Mouse (Mus musculus): ENCODE results near the gene Tbata.

The Tbata gene

DNA sequence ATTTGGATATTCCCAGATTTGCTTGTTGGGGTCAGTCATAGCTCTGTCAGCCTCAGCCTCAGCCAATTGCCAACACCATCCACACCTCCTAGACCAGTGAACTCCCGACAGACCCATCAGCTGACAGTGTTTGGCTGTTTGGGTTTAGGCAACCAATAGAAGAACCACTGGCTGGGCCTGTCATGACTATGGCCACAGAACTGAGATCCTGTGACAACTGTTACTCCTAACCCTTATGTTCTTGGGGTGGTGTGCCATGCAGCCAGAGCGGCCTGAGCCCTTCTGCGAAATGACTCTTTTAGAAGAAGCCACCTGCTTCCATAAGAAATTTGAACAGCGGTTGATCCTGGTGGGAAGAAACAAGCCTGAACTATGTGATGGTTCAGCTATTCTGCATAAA lies 39.4 kb downstream of the Tbata start:
- DNase-seq (ENCODE audit: low spot score), result no peak

DNA sequence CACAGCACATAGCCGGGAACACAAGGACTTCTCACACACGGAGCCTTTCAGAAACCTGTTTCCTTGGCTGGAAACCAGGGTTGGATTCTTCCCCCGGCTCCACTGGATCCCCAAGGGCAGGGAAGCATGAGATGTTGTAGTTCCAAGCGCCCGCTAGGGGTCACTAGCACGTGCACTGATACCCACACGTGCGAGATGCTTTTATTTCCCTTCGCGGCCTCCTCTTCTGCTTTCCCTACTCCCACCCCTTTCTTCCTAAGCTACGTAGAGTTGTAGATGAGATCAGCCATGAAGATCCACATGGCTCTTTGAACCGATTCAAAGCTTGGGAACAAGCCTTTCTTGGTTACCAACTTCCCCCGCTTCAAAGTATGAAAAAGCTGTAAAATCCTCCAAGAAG lies 40.0 kb downstream of the Tbata start:
- peak; percentile 89 for DNase-seq (ENCODE audit: low spot score)

DNA sequence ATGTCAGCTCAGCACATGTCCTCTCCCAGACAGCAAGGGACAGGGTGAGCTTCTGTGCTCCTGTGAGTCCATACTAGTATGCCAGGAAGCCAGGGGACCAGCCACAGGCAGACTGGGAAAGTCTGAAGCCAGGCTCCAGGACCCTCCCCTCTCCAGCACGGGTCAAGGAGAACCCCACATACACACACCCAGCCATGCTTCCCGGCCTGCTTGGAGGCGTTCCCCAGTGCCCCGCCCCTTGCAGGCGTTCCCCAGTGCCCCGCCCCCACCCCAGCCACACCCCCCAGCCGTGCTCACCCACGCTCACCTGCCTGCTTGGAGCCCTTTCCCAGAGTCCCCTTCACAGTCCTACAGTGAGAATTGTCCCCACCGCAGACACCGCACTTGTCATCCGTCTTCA lies 41.1 kb downstream of the Tbata start:
- DNase-seq (ENCODE audit: low spot score), result no peak

DNA sequence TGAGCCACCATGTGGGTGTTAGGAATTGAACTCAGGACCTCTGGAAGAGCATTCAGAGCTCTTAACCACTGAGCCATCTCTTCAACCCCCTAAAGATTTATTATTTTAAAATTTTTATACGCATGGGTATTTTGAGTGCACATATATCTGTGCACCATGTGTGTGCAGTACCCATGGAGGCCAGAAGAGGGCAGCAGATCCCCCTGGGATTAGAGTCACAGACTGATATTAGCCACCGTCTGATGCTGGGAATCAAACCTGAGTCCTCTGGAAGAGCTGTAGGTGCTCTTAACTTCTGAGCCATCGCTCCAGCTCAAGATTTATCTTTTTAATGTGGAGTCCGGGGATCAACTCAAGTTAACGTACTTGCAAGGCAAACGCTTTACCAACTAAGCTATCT lies 43.9 kb downstream of the Tbata start:
- DNase-seq (ENCODE audit: low spot score), result no peak

DNA sequence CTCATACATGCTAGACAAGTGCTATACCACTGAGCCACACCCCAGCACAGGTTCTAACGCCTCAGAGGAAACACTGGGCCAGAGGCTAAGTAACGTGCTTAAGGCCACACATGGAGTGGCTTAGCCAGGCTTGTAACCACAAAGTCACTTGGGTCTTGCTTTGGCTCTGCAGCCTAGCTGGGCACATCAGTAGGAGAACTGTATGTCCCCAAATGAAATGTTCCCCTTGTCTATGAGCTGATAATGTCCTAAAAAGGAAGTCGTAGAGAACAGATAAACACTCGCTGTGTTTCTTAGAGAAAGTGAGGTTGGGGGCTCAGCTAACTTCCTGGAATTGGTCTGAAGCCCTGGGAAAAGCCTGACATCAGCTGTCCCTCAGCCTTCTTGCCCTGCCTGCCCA lies 44.4 kb downstream of the Tbata start:
- DNase-seq (ENCODE audit: low spot score), result no peak

DNA sequence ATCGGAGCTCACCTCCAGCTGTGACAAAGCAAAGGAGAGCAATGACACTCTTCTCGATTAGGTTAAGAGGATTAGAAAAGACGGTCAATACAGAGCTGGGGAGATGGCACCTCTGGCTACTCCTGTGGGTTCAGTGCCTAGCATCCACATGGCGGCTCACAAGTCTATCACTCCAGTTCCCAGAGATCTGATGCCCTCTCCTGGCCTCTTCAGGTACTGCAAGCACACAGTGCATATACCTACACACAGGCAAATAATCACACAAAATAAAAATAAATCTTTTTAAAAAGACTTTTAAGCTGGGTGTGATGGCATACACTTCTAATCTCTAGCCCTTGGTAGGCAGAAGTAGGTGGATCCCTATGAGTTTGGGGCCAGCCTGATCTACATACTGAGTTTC lies 47.6 kb downstream of the Tbata start:
- DNase-seq (ENCODE audit: low spot score), result no peak

DNA sequence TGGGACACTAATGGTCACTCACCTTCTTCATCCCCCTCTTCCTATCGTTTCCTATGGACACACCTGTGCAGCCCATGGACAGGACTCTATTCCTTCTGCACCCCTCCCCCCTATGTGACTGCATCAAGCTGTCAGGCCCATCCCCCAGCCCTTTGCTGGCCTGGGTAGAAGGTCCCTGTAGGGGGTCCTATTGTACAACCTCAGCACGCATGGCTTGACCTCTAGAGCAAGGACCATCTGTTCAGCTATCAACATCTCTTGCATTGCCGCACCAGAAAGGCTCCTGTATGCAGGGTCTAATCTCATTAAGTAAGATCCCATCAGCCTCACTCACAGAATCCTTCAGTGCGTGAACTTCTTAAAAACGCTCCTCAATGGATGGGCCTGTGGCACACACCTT lies 53.9 kb downstream of the Tbata start:
- no peak for DNase-seq (ENCODE audit: low spot score)

DNA sequence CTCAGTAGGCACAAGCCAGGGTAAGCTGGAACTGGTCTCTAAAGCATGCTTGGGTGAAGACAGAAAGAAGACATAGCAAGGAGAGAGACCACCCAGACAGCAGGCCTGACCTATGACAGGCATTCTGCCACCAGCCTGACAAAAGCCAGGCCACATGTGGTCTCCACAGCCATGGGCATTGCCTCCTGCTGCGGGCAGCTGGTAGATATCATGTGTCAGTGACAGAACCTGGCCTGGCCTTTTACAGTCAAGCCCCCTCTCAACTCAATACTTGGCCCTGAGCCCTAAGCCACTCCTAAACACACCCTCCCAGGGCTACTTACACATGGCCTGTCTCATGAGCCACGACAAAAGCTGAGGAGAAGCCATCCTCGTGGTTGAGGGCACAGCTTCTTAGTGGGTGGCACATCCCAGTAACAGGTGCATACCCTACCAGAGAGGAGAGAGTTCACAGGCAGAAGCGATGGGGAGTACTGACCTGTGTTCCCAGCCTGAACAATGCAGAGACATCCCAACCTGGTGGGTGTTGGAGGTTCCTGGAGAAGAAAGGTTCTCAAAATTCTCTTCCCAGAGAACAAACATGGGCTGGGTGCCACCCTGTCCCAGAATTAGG lies 55.1 kb downstream of the Tbata start:
- DNase-seq (ENCODE audit: low spot score), result peak; percentile 21

DNA sequence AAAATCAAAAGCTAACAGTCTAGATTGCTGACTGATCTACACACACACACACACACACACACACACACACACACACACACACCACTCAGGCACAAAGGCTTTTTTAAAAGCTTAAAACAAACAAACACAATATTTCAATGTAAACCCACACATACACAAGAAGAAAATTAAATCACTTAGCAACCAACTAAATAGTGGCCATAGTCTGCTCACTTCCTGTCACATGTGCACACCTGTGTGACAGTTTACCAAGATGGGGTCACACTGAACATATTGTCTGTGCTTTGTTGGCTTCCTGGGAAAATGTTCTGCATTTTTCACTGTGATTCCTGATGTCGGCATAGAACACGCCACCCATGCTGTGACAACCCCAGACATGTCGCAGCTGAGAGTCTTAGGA lies 60.0 kb downstream of the Tbata start:
- no peak for DNase-seq (ENCODE audit: low spot score)

DNA sequence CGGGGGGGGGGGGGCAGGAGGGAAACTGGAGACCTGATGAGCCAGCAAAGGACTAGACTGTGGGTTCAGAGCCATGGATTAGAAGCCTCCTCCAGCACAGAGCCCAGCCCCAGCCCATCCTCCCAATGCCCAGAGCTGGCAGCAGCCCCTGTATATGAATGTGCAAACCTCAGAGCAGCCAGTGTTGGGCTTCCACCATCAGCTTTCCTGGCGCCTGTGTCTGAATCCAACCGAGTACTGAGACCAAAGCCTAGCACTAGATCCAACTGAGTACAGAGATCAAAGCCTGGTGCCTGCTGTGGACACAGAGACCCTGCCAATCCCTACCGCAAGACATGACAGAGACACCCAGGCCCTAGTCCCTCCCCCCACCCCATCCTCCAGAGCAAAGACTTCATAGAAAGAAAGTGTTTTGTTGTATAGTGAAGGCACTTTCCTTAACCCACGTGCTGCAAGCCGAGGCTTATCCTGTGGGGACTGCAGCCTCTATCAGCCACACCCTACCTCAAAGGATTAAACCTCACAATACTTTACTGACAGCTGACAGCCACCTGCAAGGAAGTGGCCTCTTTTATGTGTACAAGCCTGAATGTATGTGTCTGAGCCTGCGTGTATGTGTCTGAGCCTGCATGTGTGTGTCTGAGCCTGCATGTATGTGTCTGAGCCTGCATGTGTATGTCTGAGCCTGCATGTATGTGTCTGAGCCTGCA lies 61.3 kb downstream of the Tbata start:
- DNase-seq (ENCODE audit: low spot score), result no peak

DNA sequence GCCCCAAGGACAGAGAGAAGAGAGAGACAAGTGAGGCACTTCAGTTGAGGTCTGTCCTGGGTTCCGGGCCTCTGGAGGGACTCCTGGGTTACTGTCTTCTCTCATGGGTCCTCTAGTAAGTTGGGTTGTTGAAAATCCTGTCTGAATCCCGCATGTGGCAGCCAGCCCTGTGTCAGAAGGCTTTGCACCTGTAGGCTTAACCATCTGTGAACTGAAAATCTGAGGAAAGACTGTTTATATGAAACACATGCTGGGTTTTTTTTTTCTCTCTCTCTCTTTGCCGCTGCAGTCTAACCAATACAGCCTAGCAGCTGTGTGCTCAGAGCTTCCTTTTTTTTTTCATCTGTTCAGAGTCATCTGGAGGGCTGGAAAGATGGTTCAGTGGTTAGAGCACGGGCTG lies 62.6 kb downstream of the Tbata start:
- peak; percentile 22 for DNase-seq (ENCODE audit: low spot score)

DNA sequence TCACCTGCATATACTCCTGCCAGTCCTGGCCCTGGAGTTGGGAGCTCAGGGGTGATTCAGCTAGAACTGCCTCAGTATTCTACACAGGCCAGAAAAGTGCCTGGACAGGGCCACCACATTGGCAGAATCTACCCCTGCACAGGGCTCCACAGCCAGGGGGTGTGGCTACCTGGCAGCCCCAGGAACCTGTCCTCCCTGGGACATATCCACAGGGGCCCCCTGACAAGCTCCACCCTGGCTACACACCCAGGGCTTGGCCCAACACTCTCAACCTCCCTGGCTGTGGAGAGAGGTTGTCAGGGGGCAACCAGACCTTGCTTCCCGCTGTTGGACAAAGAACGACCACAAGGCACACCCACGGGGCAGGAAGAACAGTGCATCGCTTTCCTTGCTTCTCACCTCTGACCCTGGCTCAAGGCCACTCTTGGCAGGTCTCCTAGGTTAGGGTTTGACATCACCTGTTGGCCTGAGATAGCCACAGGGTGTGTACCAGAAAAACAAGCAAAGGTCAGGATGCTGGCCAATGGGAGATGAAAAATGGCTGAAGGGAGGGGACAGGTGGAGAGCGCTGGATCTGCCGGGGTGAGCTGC lies 64.0 kb downstream of the Tbata start:
- DNase-seq (ENCODE audit: low spot score), result no peak

DNA sequence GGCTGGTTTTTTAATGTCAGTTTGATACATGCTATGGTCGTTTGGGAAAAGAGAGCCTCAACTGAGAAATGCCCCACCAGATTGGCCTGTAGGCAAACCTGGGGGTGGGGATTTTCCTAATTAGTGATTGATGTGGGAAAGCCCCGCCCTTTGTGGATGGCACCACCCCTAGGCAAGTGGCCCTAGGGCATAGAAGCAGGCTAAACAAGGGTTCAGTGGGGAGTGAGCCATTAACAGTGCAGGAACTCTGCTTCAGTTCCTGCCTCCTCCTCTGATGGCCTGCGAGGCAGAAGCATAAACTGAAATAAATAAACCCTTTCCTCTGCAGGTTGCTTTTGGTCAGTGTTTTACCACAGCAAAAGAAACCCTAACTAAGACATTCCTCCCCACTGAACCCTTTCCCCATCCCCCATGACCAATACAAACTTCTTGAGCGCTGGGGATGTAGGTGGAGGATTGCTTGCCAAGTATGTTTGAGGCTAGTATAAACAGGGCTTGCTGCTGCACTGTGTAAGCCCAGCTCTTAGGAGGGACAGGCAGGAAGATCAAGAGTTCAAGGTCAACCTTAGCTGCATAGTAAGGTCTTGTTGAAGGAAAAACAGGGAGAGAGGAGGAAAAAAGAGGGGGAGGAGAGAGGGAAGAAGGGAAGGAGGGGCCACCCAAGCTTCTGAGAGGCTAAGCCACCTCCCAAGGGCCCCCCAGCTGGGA lies 65.1 kb downstream of the Tbata start:
- no peak for DNase-seq (ENCODE audit: low spot score)

DNA sequence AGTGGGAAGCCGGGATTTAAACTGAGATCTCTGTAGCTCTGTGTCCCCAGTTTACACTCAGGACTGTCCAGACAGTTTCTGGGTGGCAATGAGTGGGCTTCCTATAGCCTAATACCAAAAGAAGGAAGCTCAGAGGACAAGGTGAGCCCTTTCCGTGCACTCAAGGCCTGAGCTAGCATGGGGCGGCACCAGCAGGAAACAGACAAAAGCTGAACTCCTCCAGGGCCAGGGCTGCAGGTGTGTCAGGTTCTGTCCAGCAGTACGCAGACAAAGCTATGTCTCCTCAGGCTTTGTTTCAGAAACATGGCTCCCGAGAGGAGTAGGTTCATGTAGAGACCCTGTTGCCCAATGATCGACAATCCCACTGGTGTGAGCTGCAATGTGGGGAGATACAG lies 65.6 kb downstream of the Tbata start:
- DNase-seq (ENCODE audit: low spot score), result no peak

Measured in embryo, embryonic 10.5 days (tissue).